Mouse (Mus musculus): ENCODE data around the gene AC134908.4. TPM values are rescaled to one million over a fixed set of nuclear protein-coding genes. Genes with fewer than 3 reads are reported as not detected.
"Not testable (repeated sequence)": the region's sequence is repeated elsewhere in the genome, so short reads cannot be mapped to it uniquely, and the experiment has no call there.

Gene AC134908.4
- polyA plus RNA-seq, 1 experiment from 2014 or later: not detected

DNA sequence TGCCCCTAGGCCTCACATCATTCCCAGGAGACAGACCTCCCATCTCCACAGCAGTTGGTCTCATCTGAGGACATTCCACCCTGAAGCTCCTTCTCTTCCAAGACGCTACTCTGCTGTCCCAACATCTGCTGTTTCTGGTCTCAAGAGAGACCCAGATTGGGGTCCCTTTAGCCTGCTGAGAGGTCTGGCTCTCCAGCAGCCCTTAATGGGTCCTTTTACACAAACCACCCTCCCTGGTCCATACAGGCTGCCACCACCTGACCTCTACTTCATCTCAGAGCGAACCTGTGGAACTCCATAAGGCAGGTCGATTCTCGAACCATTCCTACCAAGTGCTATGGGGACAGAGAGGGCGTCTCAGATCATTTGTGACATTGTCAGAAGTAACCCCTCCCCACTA lies 12.6 kb upstream of the AC134908.4 start:
- no peak for DNase-seq (ENCODE audit: low spot score)
- Histone ChIP-seq H3K27ac (replicated peaks; ENCODE audit: low read depth, low read length) (0 out of 2 replicates have a peak overlapping the region, but pooled peaks have one; percentile 41), H3K9ac (replicated peaks; ENCODE audit: low read length) (no peak overlapping the region), H3K4me1 (ENCODE audit: control insufficient read depth, insufficient read depth, low read length) (no peaks in the 10 kb centered on the region; the same call in 1 of the 2 replicates), H3K4me2 (ENCODE audit: low read depth, low read length) (peak overlapping the region; percentile 97; the same call in 1 of the 2 replicates), H3K9me3 (replicated peaks; ENCODE audit: control insufficient read depth, low read length) (no peaks in the 10 kb centered on the region), H3K27me3 (ENCODE audit: control insufficient read depth, insufficient read depth, low read length) (peaks cover 14% of the 10 kb centered on the region), H3K36me3 (replicated peaks; ENCODE audit: control insufficient read depth, insufficient read depth, low read depth, low read length) (no peaks in the 10 kb centered on the region), H3K4me3 (ENCODE audit: low read depth, low read length) (no peak overlapping the region)
- no peak for ATAC-seq (replicated peaks; ENCODE audit: insufficient number of reproducible peaks, low FRiP score, low TSS enrichment, low read depth)
- WGBS: 36% methylated on average over 5 of the region's 5 CpGs

DNA sequence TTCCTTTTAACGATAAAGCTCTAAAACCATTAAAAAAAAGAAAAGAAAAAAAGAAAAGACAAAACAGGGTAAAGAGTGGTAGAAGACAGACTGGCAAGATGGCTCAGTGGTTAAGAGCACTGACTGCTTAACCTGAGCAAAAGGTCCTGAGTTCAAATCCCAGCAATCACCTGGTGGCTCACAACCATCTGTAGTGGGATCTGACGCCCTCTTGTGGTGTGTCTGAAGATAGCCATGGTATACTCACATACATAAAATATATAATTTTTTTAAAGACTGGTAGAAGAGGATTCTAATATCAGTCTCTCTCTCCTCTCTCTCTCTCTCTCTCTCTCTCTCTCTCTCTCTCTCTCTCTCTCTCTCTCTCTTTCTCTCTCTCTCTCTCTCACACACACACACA lies 12.0 kb upstream of the AC134908.4 start:
- not testable (repeated sequence) for H3K27ac ChIP-seq (replicated peaks; ENCODE audit: low read depth, low read length); H3K36me3 ChIP-seq (replicated peaks; ENCODE audit: control insufficient read depth, insufficient read depth, low read depth, low read length); H3K4me1 ChIP-seq (ENCODE audit: control insufficient read depth, insufficient read depth, low read length); H3K9me3 ChIP-seq (replicated peaks; ENCODE audit: control insufficient read depth, low read length); H3K9ac ChIP-seq (replicated peaks; ENCODE audit: low read length); H3K4me2 ChIP-seq (ENCODE audit: low read depth, low read length); ATAC-seq (replicated peaks; ENCODE audit: insufficient number of reproducible peaks, low FRiP score, low TSS enrichment, low read depth); DNase-seq (ENCODE audit: low spot score); H3K4me3 ChIP-seq (ENCODE audit: low read depth, low read length)
- H3K27me3 ChIP-seq (ENCODE audit: control insufficient read depth, insufficient read depth, low read length): peaks cover 14% of the 10 kb centered on the region
- 56% methylated on average over 2 of the region's 2 CpGs for WGBS

DNA sequence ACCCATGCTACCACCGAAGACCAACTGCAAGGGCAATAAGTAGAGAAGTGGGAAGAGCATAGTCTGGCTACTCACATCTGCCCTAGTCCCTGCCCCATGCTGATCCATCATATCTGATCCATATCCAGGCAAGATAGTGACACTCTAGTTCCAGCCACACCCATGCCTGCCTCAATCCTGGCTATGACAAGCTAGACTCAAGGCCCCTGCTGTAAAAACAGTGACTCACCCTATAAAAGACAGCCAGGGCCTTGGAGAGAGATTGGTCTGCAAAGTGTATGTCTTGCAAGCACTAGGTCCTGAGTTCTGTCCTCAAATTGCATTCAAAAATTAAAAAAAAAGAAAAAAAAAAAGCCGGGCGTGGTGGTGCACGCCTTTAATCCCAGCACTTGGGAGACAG lies 11.0 kb upstream of the AC134908.4 start:
- no peaks in the 10 kb centered on the region for H3K36me3 ChIP-seq (replicated peaks; ENCODE audit: control insufficient read depth, insufficient read depth, low read depth, low read length)
- H3K4me2 ChIP-seq (ENCODE audit: low read depth, low read length): no peak overlapping the region
- no peaks in the 10 kb centered on the region; the same call in 1 of the 2 replicates for H3K4me1 ChIP-seq (ENCODE audit: control insufficient read depth, insufficient read depth, low read length)
- no peak for ATAC-seq (replicated peaks; ENCODE audit: insufficient number of reproducible peaks, low FRiP score, low TSS enrichment, low read depth)
- H3K27ac ChIP-seq (replicated peaks; ENCODE audit: low read depth, low read length): no peak overlapping the region
- H3K27me3 ChIP-seq (ENCODE audit: control insufficient read depth, insufficient read depth, low read length): peaks cover 14% of the 10 kb centered on the region
- H3K9me3 ChIP-seq (replicated peaks; ENCODE audit: control insufficient read depth, low read length): no peaks in the 10 kb centered on the region
- DNase-seq (ENCODE audit: low spot score): no peak
- WGBS: 81% methylated on average over 4 of the region's 4 CpGs
- no peak overlapping the region for H3K4me3 ChIP-seq (ENCODE audit: low read depth, low read length)
- no peak overlapping the region for H3K9ac ChIP-seq (replicated peaks; ENCODE audit: low read length)

DNA sequence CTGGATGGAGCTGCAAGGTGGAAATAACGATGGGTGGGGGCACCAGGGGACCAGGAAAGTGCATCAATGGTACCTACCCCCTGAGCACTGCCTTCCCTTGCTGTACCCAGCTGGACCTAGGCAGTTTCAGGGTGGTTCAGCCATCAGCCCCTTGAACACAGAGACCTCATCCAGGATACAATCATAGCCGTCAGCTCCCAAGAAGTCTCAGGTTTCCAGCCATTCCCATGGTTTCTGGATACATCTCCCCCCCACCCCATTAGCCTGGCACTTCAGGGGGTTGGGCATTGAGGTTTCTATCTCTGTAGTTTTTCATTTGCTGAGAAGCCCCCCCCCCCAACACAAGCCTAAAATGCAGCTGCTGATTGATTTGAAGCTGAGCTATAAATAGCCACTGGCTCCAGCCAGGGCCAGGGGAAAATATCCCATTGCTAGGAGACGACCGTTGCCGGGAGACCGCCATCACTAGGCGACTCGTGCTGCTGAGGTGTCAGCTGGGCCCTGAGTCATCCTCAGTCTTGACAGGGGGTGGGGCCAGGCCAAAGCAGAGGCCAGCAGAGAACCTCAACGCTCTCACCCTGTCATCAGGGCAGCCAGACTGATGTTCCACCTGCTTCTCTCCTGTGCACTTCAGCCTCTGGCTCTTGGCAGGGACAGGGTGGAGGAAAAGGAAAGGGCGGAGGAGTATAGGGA lies 7.5 kb upstream of the AC134908.4 start:
- H3K9ac ChIP-seq (replicated peaks; ENCODE audit: low read length): no peak overlapping the region
- DNase-seq (ENCODE audit: low spot score) (peak; percentile 51), ATAC-seq (replicated peaks; ENCODE audit: insufficient number of reproducible peaks, low FRiP score, low TSS enrichment, low read depth) (peak; percentile 79)
- H3K27ac ChIP-seq (replicated peaks; ENCODE audit: low read depth, low read length): no peak overlapping the region; the same call in 1 of the 2 replicates
- H3K9me3 ChIP-seq (replicated peaks; ENCODE audit: control insufficient read depth, low read length): no peaks in the 10 kb centered on the region
- H3K36me3 ChIP-seq (replicated peaks; ENCODE audit: control insufficient read depth, insufficient read depth, low read depth, low read length): no peaks in the 10 kb centered on the region
- peak overlapping the region; percentile 16; the same call in 1 of the 2 replicates for H3K4me2 ChIP-seq (ENCODE audit: low read depth, low read length)
- H3K4me3 ChIP-seq (ENCODE audit: low read depth, low read length): no peak overlapping the region
- peaks cover under 1% of the 10 kb centered on the region for H3K27me3 ChIP-seq (ENCODE audit: control insufficient read depth, insufficient read depth, low read length)
- H3K4me1 ChIP-seq (ENCODE audit: control insufficient read depth, insufficient read depth, low read length): no peaks in the 10 kb centered on the region
- 6% methylated on average over 10 of the region's 10 CpGs for WGBS

DNA sequence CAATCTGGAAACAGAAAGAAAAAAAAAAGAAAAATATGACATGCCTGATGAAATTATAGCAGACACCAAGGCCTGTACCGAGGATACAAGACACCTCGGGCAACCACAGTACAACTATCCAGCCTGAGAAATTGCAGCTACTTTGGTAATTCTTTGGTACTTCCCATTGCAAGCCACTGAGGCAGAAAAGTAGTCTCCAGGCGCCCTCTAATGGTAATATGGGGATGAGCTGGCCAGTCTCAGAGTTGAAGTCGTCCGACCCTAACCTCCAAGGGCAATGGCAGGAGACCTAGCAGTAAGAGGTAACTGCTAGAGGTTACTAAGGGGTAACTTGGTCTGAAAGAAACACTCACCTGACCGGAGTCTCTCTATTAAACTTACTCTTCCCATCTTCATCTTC lies 5.6 kb upstream of the AC134908.4 start:
- no peaks in the 10 kb centered on the region for H3K27me3 ChIP-seq (ENCODE audit: control insufficient read depth, insufficient read depth, low read length)
- ATAC-seq (replicated peaks; ENCODE audit: insufficient number of reproducible peaks, low FRiP score, low TSS enrichment, low read depth) (no peak), DNase-seq (ENCODE audit: low spot score) (peak; percentile 85)
- no peak overlapping the region for H3K27ac ChIP-seq (replicated peaks; ENCODE audit: low read depth, low read length)
- no peak overlapping the region for H3K9ac ChIP-seq (replicated peaks; ENCODE audit: low read length)
- no peaks in the 10 kb centered on the region; the same call in 1 of the 2 replicates for H3K4me1 ChIP-seq (ENCODE audit: control insufficient read depth, insufficient read depth, low read length)
- no peaks in the 10 kb centered on the region for H3K36me3 ChIP-seq (replicated peaks; ENCODE audit: control insufficient read depth, insufficient read depth, low read depth, low read length)
- H3K9me3 ChIP-seq (replicated peaks; ENCODE audit: control insufficient read depth, low read length): no peaks in the 10 kb centered on the region
- no peak overlapping the region for H3K4me3 ChIP-seq (ENCODE audit: low read depth, low read length)
- no peak overlapping the region for H3K4me2 ChIP-seq (ENCODE audit: low read depth, low read length)
- 6% methylated on average over 6 of the region's 6 CpGs for WGBS

DNA sequence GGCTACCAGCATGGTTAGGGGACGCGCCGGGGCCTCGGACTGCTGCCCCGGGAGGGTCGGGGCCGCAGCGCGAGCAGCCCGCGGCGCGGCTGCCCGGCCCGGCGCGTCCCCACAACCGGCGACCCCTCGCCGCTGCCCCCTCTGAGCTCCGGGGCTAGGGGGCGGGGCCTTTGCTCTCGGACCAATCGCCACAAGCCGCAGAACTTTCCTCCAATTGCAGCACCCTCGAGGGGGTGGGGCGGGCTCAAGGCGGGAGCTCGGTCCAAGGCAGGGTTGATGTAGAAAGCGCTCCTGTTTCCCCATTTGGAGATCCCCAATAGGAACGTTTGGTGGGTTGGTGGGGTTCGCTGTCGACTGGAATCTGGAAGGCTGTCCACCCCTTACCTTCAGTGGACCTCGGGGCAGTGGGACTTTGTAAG lies 1.5 kb upstream of the AC134908.4 start, which contains the start of gene Metrn:
TSS of gene Metrn (minus strand) at position 186 of the 419 bp plus-strand sequence.
- no peaks in the 10 kb centered on the region for H3K36me3 ChIP-seq (replicated peaks; ENCODE audit: control insufficient read depth, insufficient read depth, low read depth, low read length)
- peak; percentile 95 for DNase-seq (ENCODE audit: low spot score)
- peak within 1 kb of the TSS; percentile 80 for H3K4me3 ChIP-seq (ENCODE audit: low read depth, low read length)
- ATAC-seq (replicated peaks; ENCODE audit: insufficient number of reproducible peaks, low FRiP score, low TSS enrichment, low read depth): peak; percentile 61
- H3K27me3 ChIP-seq (ENCODE audit: control insufficient read depth, insufficient read depth, low read length): no peaks in the 10 kb centered on the region
- peak within 1 kb of the TSS; percentile 68 for H3K27ac ChIP-seq (replicated peaks; ENCODE audit: low read depth, low read length)
- no peaks in the 10 kb centered on the region for H3K9me3 ChIP-seq (replicated peaks; ENCODE audit: control insufficient read depth, low read length)
- WGBS: under 1% methylated on average over 35 of the region's 35 CpGs
- H3K4me2 ChIP-seq (ENCODE audit: low read depth, low read length): peak within 1 kb of the TSS; percentile 97
- peaks cover 7% of the 10 kb centered on the region for H3K4me1 ChIP-seq (ENCODE audit: control insufficient read depth, insufficient read depth, low read length)
- peak within 1 kb of the TSS; percentile 81 for H3K9ac ChIP-seq (replicated peaks; ENCODE audit: low read length)

DNA sequence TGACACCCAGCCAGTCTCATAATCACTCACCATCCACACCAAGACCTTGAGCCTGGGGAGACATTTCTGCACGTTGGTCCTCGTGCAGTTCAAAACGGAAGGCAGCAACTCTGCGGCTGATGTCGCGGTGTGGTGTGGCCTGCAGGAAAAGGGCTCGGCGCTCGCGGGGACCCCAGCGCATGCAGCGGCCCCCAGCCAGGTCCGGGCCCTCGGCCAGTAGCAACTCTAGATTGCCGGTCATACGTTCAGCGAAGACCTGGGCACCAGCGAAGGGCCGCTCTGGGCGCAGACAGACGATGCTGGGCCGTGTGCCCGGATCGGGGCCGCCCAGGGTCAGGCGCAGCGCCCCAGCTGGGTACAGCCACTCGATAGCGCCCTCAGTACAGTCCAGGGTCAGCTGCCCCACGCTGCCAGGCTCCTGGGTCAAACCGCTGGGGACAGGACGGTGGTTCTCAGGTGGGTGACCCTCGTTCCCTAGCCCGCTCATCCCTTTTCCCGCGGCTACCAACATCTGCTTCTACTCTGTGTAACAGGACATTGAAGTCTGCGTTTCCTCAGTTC lies 832 bp upstream of the AC134908.4 start:
- no peaks in the 10 kb centered on the region for H3K27me3 ChIP-seq (ENCODE audit: control insufficient read depth, insufficient read depth, low read length)
- ATAC-seq (replicated peaks; ENCODE audit: insufficient number of reproducible peaks, low FRiP score, low TSS enrichment, low read depth) (no peak; the same call in 1 of the 2 replicates), DNase-seq (ENCODE audit: low spot score) (no peak)
- H3K4me2 ChIP-seq (ENCODE audit: low read depth, low read length): peak overlapping the region; percentile 97
- H3K4me3 ChIP-seq (ENCODE audit: low read depth, low read length): peak overlapping the region; percentile 80
- H3K9me3 ChIP-seq (replicated peaks; ENCODE audit: control insufficient read depth, low read length): no peaks in the 10 kb centered on the region
- H3K9ac ChIP-seq (replicated peaks; ENCODE audit: low read length): peak overlapping the region; percentile 81
- H3K36me3 ChIP-seq (replicated peaks; ENCODE audit: control insufficient read depth, insufficient read depth, low read depth, low read length): no peaks in the 10 kb centered on the region
- H3K27ac ChIP-seq (replicated peaks; ENCODE audit: low read depth, low read length): peak overlapping the region; percentile 68
- under 1% methylated on average over 36 of the region's 37 CpGs for WGBS
- H3K4me1 ChIP-seq (ENCODE audit: control insufficient read depth, insufficient read depth, low read length): peaks cover 7% of the 10 kb centered on the region

DNA sequence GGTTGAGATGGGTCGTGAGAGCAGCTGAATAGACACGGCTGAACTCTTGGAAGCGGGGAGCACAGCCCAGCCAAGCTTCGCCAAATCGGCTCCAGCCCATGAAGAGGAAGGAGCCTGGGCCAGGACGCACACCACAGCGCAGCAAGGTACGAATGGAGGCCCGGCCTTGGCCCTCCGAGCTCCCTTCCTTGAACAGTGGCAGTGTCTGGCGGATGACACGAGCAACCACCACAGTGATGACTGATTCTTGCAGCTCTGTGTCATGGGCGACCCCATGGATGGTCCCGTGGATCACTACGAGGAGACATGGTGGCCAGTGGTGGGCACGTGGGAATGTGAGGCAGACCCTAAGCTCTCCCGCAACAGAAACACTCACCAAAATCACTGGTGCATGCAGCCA lies 461 bp downstream of the AC134908.4 start:
- Histone ChIP-seq H3K9me3 (replicated peaks; ENCODE audit: control insufficient read depth, low read length) (no peaks in the 10 kb centered on the region), H3K4me1 (ENCODE audit: control insufficient read depth, insufficient read depth, low read length) (peaks cover 7% of the 10 kb centered on the region), H3K4me3 (ENCODE audit: low read depth, low read length) (peak overlapping the region; percentile 80), H3K27ac (replicated peaks; ENCODE audit: low read depth, low read length) (peak overlapping the region; percentile 30; the same call in 1 of the 2 replicates), H3K9ac (replicated peaks; ENCODE audit: low read length) (peak overlapping the region; percentile 81), H3K27me3 (ENCODE audit: control insufficient read depth, insufficient read depth, low read length) (no peaks in the 10 kb centered on the region), H3K4me2 (ENCODE audit: low read depth, low read length) (peak overlapping the region; percentile 97), H3K36me3 (replicated peaks; ENCODE audit: control insufficient read depth, insufficient read depth, low read depth, low read length) (no peaks in the 10 kb centered on the region)
- ATAC-seq (replicated peaks; ENCODE audit: insufficient number of reproducible peaks, low FRiP score, low TSS enrichment, low read depth) (no peak), DNase-seq (ENCODE audit: low spot score) (no peak)
- 70% methylated on average over 17 of the region's 17 CpGs for WGBS
